Comparison of ENCODE assay signal across 11 mouse cellular contexts in the genomic region with DNA sequence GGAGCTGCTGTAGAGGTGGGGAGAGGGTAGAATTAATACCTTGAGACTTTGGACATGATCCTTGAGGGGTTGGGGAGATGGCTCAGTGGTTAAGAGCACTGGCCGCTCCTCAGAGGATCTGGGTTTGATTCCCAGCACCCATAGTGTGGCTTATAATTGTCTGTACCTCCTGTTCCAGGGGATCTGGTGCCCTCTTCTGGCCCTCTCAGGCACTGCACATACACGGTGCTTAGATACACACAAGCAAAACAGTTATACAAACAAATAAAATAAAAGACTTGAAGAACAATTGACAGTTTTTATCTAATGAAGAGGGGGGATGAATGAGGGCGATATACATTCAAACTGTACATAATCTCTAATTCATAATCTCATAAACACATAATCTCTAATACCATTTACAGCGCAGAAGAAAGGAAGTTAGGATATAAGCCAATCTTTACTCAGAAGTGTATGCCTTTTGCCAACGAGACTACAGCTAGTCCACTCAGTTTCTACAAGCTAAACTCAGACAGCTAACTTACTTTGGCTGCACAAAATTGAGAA. TPM values are rescaled to one million over a fixed set of nuclear protein-coding genes. Genes with fewer than 3 reads are reported as not detected.
DNase-seq lines count a peak whose midpoint lies in the region; ATAC-seq lines count a peak whose summit lies in the region.
"Had no signal": no experiment of that assay in that cellular context is flagged by ENCODE, and none has a peak within 500 bp of the region (broad histone marks: within the 10 kb centered on the region; RNA-seq: fewer than 3 reads in every experiment).

No protein-coding gene starts in this region.

- WGBS in hindbrain, embryonic 10.5 days, result 88% methylated on average over 5 of the region's 5 CpGs
- WGBS in hindbrain, embryonic 14.5 days, result 93% methylated on average over 5 of the region's 5 CpGs
- WGBS in midbrain, embryonic 14.5 days, result 92% methylated on average over 5 of the region's 5 CpGs

- 0 out of 2 replicates have a peak, but pooled peaks cover 7% of the 10 kb centered on the region for H3K36me3 ChIP-seq in hindbrain, embryonic 10.5 days
- H3K36me3 ChIP-seq in hindbrain, embryonic 14.5 days (replicated peaks; ENCODE audit: control insufficient read depth, insufficient read depth), result 0 out of 2 replicates have a peak, but pooled peaks cover 3% of the 10 kb centered on the region
- H3K36me3 ChIP-seq in midbrain, embryonic 14.5 days (ENCODE audit: control insufficient read depth, insufficient read depth, low read length), result no peaks in the 10 kb centered on the region
- H3K36me3 ChIP-seq: embryonic facial prominence, embryonic 12.5 days had no signal

- ATAC-seq in hindbrain, embryonic 14.5 days (ENCODE audit: low FRiP score), result no peak
- ATAC-seq in midbrain, embryonic 14.5 days (ENCODE audit: low FRiP score, low TSS enrichment), result no peak

- peaks cover 22% of the 10 kb centered on the region for H3K4me1 ChIP-seq in hindbrain, embryonic 10.5 days (replicated peaks)
- peaks cover 14% of the 10 kb centered on the region for H3K4me1 ChIP-seq in hindbrain, embryonic 14.5 days (replicated peaks; ENCODE audit: control insufficient read depth, insufficient read depth, low read length)
- peaks cover 9% of the 10 kb centered on the region for H3K4me1 ChIP-seq in midbrain, embryonic 14.5 days (ENCODE audit: control insufficient read depth, insufficient read depth, low read length)

- no peak overlapping the region for H3K9ac ChIP-seq in hindbrain, embryonic 14.5 days
- no peak overlapping the region for H3K9ac ChIP-seq in midbrain, embryonic 14.5 days (replicated peaks; ENCODE audit: low read length)
- H3K9ac ChIP-seq: embryonic facial prominence, embryonic 12.5 days had no signal

- DNase-seq in hindbrain, embryonic 10.5 days (ENCODE audit: low spot score), result peak; percentile 7
- DNase-seq in hindbrain, embryonic 14.5 days (ENCODE audit: low spot score), result no peak
- peak; percentile 62 to 66 for DNase-seq in B cell, adult 2 months
- peak; percentile 27 for DNase-seq in T-cell, adult 2 months (ENCODE audit: low spot score)
- DNase-seq in natural killer cell, adult 2 months (ENCODE audit: low spot score in 2 of 2), result peak; percentile 20 to 34
- DNase-seq in midbrain, embryonic 14.5 days, result no peak
- DNase-seq in gastrocnemius, postnatal 14 days, result no peak
- DNase-seq in urinary bladder, postnatal 25 days (ENCODE audit: low spot score), result no peak

- intact Hi-C loops in gastrocnemius, postnatal 14 days (cut with DNase I; ENCODE audit: low total_unique reads), result no loop called here

- H3K4me2 ChIP-seq in hindbrain, embryonic 14.5 days (replicated peaks), result no peak overlapping the region
- H3K4me2 ChIP-seq in midbrain, embryonic 14.5 days (ENCODE audit: low read length), result no peak overlapping the region
- H3K4me2 ChIP-seq: embryonic facial prominence, embryonic 12.5 days had no signal

- no peak overlapping the region for H3K4me3 ChIP-seq in hindbrain, embryonic 10.5 days
- no peak overlapping the region for H3K4me3 ChIP-seq in hindbrain, embryonic 14.5 days (replicated peaks; ENCODE audit: low read length)
- H3K4me3 ChIP-seq in midbrain, embryonic 14.5 days (replicated peaks; ENCODE audit: low read depth, low read length), result no peak overlapping the region
- H3K4me3 ChIP-seq: embryonic facial prominence, embryonic 12.5 days had no signal

- H3K27me3 ChIP-seq in hindbrain, embryonic 10.5 days (ENCODE audit: insufficient read depth, poor library complexity, severe bottlenecking), result 0 out of 2 replicates have a peak, but pooled peaks cover 7% of the 10 kb centered on the region
- no peaks in the 10 kb centered on the region for H3K27me3 ChIP-seq in hindbrain, embryonic 14.5 days (ENCODE audit: control insufficient read depth, insufficient read depth, low read length)
- H3K27me3 ChIP-seq in midbrain, embryonic 14.5 days (ENCODE audit: control insufficient read depth, insufficient read depth, low read length), result no peaks in the 10 kb centered on the region
- H3K27me3 ChIP-seq: embryonic facial prominence, embryonic 12.5 days had no signal

- peaks cover 6% of the 10 kb centered on the region for H3K9me3 ChIP-seq in hindbrain, embryonic 10.5 days
- no peaks in the 10 kb centered on the region for H3K9me3 ChIP-seq in hindbrain, embryonic 14.5 days (ENCODE audit: control insufficient read depth, low read length)
- H3K9me3 ChIP-seq in midbrain, embryonic 14.5 days (ENCODE audit: control insufficient read depth, low read length), result no peaks in the 10 kb centered on the region
- H3K9me3 ChIP-seq: embryonic facial prominence, embryonic 12.5 days had no signal

- H3K27ac ChIP-seq in hindbrain, embryonic 10.5 days, result no peak overlapping the region
- H3K27ac ChIP-seq in hindbrain, embryonic 14.5 days, result no peak overlapping the region
- no peak overlapping the region for H3K27ac ChIP-seq in midbrain, embryonic 14.5 days (replicated peaks; ENCODE audit: low read depth, low read length)
- H3K27ac ChIP-seq: embryonic facial prominence, embryonic 12.5 days; macrophage had no signal

RNA-seq across cellular contexts. Expression of a gene that starts 2.7 kb away (rescaled TPM):
- 5.5 and 5.9 TPM in 2 replicates for polyA plus RNA-seq in hindbrain, embryonic 10.5 days (2016; fragmentation: Nextera tagmentation; extraction: Ambion mirVana)
- 11.7 and 12.7 TPM in 2 replicates for polyA plus RNA-seq in hindbrain, embryonic 14.5 days (2014; fragmentation: Nextera tagmentation; extraction: Ambion mirVana)
- polyA plus RNA-seq in midbrain, embryonic 14.5 days (2014; fragmentation: Nextera tagmentation; extraction: Ambion mirVana), result 15.6 and 15.7 TPM in 2 replicates
- total RNA-seq in gastrocnemius, postnatal 14 days (2021), result 10 to 100 TPM; 21.4 to 22.4 TPM

RNA-seq across cellular contexts. Expression of a gene that starts 40.1 kb away (rescaled TPM):
- polyA plus RNA-seq in hindbrain, embryonic 10.5 days (2016; fragmentation: Nextera tagmentation; extraction: Ambion mirVana), result not detected in 2 replicates
- not detected in 2 replicates for polyA plus RNA-seq in hindbrain, embryonic 14.5 days (2014; fragmentation: Nextera tagmentation; extraction: Ambion mirVana)
- polyA plus RNA-seq in midbrain, embryonic 14.5 days (2014; fragmentation: Nextera tagmentation; extraction: Ambion mirVana), result not detected in 2 replicates
- not detected for total RNA-seq in gastrocnemius, postnatal 14 days (2021)
- polyA plus RNA-seq: embryonic facial prominence, embryonic 12.5 days; large intestine, adult 2 months; macrophage had no signal

Comparison
In these comparisons a context has a peak if more than half of its experiments do, and no peak if none do; other contexts are left out.
1. DNase-seq: peak in hindbrain, embryonic 10.5 days (single experiment), B cell, adult 2 months (2 of 2), T-cell, adult 2 months (single experiment) and natural killer cell, adult 2 months (2 of 2); none in hindbrain, embryonic 14.5 days (single experiment), midbrain, embryonic 14.5 days (single experiment), gastrocnemius, postnatal 14 days (single experiment) and urinary bladder, postnatal 25 days (single experiment).